Mouse (Mus musculus): Measurements from ENCODE around the gene Ccdc58.
"Not testable (repeated sequence)": the region's sequence is repeated elsewhere in the genome, so short reads cannot be mapped to it uniquely, and the experiment has no call there.

The Ccdc58 gene

DNA sequence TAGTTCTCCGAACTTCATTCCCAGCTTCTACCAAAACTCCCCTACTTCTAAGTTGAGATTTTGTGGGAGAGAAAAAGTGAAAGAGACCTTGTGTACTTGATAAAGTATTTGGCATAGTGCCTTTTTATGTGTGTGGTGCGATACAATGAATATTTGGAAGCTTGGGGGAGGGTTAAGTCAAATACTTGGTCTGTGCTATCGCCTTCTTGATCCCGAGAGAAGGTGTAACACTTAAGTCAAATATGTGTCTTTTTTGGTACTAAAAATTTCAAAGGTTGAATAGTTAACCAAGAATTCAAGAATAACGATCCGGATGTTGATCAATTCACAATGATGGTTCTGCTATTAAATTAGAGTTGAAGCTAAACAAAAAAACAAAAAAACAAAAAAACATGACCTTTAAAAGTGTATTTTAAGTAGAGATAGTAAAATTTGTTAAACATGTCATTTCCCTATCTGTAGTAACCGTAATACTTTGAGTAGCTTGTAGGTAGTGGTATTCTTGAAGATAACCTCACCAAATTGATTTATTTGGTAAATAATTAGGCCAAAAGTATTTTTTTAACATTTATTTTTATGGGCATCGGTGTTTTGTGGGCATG is 1.0 kb downstream of the Ccdc58 start:
- DNase-seq (ENCODE audit: extremely low read depth, insufficient read length, low spot score), result no peak

DNA sequence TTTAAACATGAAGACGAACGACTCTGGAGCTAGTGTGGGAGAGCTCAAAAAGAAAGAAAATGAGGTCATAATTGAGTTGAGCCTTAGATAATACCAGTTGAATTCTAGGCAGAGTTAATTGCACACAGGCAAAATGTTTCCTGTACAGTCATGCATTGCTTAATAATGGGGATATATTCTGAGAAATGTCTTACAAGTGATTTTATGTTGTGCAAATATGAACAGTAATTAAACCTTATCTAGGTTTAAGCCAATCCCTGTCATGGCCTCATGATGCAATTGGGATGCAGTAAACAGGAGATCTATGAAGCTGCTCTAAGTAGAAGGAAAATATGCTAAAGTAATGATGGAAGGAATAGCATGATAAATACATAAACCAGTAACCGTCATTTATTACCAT is 3.3 kb downstream of the Ccdc58 start:
- DNase-seq (ENCODE audit: extremely low read depth, insufficient read length, low spot score), result no peak

DNA sequence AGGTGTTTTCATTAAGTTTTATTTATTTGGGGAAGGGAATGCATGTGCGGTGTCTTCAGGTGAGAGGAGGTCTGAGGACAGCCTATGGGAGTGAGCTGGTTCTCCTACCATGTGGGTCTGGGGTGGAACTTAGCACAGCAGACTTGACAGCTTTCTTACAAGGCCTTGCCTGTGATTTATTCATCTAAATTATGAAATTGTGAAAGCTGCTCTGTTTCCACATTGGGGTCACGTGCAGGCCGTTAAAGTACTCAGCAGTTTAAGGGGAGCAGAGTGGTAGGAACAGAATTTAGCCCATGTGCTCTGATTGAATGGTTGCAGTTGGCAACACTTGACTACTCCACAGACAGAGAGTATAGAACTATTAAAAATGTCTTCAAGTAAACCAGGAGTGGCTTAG is 8.4 kb downstream of the Ccdc58 start:
- DNase-seq (ENCODE audit: extremely low read depth, insufficient read length, low spot score), result no peak

DNA sequence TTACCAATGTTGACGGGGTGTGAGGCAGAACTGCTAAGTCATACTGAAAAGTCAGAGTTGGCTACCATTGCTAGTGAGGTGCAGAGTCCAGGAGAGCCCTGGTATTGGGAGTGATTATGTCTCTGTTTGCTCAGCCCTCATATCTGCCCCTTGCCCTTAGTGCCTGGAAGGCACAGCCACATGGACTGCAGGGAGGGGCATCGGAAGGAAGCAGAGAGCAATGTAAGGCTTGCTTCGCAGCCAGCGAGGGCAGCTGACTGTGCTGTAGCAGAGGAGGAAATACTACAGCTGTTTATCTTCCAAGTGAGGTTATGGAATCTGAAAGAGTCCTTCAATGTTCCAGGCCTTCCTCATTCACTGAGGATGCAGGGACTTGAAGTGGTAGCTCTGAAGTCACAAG is 16.4 kb downstream of the Ccdc58 start:
- DNase-seq (ENCODE audit: extremely low read depth, insufficient read length, low spot score), result no peak

DNA sequence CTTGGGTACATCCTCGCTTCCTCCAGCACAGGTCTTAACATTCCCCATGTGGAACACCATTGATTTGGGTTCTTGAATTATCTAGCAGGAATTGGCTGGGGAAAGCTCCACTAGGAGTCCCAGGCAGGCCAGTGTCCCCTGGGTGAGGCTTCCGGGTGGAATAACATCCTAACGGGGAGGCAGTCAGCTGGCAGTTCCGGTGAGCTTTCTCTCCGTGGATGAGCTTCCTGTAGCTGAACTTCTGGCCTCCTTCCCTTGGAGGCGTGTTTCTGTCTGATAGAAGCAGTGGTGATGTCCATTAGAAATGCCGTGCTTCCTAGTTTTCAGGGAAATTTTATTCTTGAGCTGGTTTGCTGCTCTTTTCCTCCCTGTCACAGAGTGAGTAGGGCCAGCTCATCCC is 17.6 kb downstream of the Ccdc58 start:
- DNase-seq (ENCODE audit: extremely low read depth, insufficient read length, low spot score), result no peak

DNA sequence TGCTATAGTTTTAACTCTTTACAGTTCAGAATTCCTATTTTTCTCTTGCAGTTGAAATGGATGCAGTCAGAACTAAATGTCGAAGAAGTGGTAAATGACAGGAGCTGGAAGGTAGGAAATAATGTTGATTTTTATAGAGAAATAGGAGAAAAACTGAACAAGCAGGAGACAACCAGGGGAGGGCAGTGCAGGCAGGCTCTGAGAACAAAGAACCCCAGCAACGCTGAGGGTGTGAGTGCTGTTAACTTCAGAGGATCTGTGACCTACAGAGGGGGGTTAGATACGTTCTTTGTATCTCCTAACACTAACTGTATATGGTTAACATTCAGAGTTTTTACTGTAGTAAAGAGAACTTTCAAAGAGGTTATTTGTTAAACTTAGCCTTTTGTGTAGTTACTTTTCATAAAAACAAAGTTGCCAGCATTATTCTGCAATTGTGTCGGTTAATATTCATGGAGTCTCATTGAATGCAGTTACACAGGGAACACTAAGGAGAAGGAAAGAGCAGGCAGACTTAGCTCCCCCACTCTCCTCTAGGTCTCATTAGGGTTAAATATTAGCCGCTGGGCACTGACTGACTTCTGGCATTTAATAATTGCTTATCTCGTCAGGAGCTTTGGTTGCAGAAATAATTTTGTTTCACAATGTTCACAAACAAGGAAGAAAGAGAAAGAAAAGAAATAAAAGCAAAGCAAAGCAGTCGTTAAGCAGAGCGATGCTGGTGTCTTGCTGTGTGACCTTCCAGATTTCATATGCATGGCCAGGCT is 18.5 kb downstream of the Ccdc58 start:
- no peak for DNase-seq (ENCODE audit: extremely low read depth, insufficient read length, low spot score)

GRCm38 (mm10) chr16:36090785-36091509 is 19.5 kb downstream of the Ccdc58 start:
- no peak for DNase-seq (ENCODE audit: extremely low read depth, insufficient read length, low spot score)

GRCm38 (mm10) chr16:36094079-36094478 is 22.6 kb downstream of the Ccdc58 start:
- DNase-seq (ENCODE audit: extremely low read depth, insufficient read length, low spot score), result no peak

GRCm38 (mm10) chr16:36097813-36098499 is 26.5 kb downstream of the Ccdc58 start:
- not testable (repeated sequence) for DNase-seq (ENCODE audit: extremely low read depth, insufficient read length, low spot score)

- DNase-seq (ENCODE audit: extremely low read depth, insufficient read length, low spot score), result no peak
These were observed 30.0 kb downstream of the Ccdc58 start for GRCm38 (mm10) chr16:36101526-36101925.

DNA sequence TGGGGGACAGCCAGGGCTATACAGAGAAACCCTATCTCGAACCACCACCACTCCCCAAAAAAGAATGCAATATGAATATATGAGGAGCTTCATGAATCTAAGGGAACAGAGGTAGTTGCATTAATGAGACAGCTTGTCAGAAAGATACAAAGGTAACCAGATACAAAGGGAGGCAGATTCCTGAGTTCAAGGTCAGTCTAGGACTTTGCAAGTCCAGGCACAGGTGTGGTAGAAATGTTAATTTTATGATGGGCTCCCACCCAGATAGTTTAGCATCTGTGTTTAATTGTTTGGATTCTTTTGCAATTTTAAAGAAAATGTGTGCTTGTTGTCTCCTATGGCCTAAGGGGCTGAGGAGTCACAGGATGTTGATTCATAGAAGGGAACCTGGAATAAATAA is 30.7 kb downstream of the Ccdc58 start:
- DNase-seq (ENCODE audit: extremely low read depth, insufficient read length, low spot score), result no peak

DNA sequence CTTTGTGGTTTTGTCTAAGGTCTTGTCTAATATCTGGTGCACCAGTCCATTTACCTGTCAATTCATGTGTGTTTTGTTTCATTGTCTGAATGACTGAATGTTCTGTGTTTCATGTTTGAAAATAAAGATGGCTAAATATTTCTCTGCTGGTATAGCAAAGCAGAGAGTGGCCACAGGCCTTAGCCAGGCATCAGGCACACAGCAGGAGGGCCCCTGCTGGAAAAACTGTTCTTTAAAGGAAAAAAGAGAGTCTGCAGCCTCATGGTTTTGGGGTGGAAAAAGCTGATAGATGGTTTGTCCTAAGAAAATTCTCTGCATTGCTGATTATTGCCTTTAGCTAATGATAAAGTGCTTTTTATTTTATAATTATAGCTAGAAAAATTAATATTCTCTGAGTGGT is 40.0 kb downstream of the Ccdc58 start:
- not testable (repeated sequence) for DNase-seq (ENCODE audit: extremely low read depth, insufficient read length, low spot score)

- not testable (repeated sequence) for DNase-seq (ENCODE audit: extremely low read depth, insufficient read length, low spot score)
These were observed 44.3 kb downstream of the Ccdc58 start for GRCm38 (mm10) chr16:36115751-36116150.

GRCm38 (mm10) chr16:36128092-36128491 is 56.6 kb downstream of the Ccdc58 start:
- DNase-seq (ENCODE audit: extremely low read depth, insufficient read length, low spot score), result no peak

GRCm38 (mm10) chr16:36131141-36131540 is 59.7 kb downstream of the Ccdc58 start, which contains the start of gene Csta1:
Gene Csta1, minus strand, starts transcription at chr16:36131241.
- DNase-seq (ENCODE audit: extremely low read depth, insufficient read length, low spot score), result no peak

DNA sequence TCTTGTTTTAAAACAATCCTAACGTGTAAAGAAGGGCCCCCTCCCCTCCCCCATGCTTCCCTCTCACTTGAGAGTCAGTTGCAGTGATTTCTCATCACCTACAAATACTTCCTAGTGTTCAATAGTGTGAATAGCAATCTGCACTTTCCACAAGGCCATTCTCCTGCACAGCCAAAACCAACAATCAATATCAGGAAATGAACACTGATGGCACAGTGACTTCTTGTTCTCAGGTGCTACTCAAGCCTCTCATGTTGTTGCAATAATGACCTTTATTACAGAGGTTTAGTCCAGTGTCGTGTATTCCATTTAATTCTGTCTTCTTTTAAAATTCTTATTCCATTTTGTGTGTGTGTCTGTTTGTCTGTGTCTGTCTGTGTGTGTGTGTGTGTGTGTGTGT is 66.7 kb downstream of the Ccdc58 start:
- no peak for DNase-seq (ENCODE audit: extremely low read depth, insufficient read length, low spot score)
